Mouse (Mus musculus): ENCODE results near the gene Trim13. TPM values are rescaled to one million over a fixed set of nuclear protein-coding genes. Genes with fewer than 3 reads are reported as not detected.

Gene Trim13
- polyA plus RNA-seq (2012), result 0.06 and 0.19 TPM in 2 replicates

GRCm38 (mm10) chr14:61597968-61598367, at the start of gene Trim13:
Gene Trim13 (plus strand): TSS chr14:61598247.
- no peak for TF ChIP-seq GATA1 (IDR thresholded peaks at IDR 0.05; ENCODE audit: low read length)

GRCm38 (mm10) chr14:61548614-61549013, 49.4 kb upstream of the Trim13 start:
- TF ChIP-seq GATA1 (IDR thresholded peaks at IDR 0.05; ENCODE audit: low read length), result no peak

- TF ChIP-seq GATA1 (IDR thresholded peaks at IDR 0.05; ENCODE audit: low read length), result no peak
Measured at GRCm38 (mm10) chr14:61555931-61556288, 42.1 kb upstream of the Trim13 start.

- TF ChIP-seq GATA1 (IDR thresholded peaks at IDR 0.05; ENCODE audit: low read length), result no peak
Measured at GRCm38 (mm10) chr14:61556289-61557147, 41.5 kb upstream of the Trim13 start, which contains the start of gene Spryd7. Gene Spryd7 (minus strand): TSS chr14:61556886.

DNA sequence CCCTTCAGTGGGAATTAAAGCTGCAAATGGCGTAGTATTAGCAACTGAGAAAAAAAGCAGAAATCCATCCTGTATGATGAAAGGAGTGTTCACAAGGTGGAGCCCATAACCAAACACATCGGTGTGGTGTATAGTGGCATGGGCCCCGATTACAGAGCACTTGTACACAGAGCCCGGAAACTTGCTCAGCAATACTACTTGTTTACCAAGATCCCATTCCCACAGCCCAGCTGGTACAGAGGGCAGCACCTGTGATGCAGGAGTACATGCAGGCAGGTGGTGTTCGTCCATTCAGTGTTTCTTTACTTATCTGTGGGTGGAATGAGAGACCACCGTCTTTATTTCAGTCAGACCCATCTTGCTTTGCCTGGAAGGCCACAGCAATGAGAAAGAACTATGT, 39.1 kb upstream of the Trim13 start:
- TF ChIP-seq GATA1 (IDR thresholded peaks at IDR 0.05; ENCODE audit: low read length), result no peak

DNA sequence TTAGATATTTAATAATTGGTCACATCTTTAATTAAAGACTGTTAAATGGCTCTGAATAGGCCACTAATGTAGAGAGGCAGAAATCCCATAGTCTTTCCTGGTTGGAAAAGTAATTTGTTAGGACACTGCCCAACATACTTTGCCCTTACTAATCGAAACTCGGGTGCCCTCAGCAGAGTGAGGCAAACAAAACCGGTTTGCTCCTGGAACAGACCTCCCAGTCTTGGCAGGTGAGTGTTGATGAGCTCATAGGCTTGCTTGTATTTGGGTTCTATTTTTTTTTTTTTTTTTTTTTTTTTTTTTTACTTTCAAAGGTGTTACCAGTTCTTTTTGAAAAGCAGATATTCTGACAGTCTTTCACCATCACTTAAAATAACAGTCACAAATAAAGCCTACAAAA, 38.2 kb upstream of the Trim13 start:
- no peak for TF ChIP-seq GATA1 (IDR thresholded peaks at IDR 0.05; ENCODE audit: low read length)

DNA sequence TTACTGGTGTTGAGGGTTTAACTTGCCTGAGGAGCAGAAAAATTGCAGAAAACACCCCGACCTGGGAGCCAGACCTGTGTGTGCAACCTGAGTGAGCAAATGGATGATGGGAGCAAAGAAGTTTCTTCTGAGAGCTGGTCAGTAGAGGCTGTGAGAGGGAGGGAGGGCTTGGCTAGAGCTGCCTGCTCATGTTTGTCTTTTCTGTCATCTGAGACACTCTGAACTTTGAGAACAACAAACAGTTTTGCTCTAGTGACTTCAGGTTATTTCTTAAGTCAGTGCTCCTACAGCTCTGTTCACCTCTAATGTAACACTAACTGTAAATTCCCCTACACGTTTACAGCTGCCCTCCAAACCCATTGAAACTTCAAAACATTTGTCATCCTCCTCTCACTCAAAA, 28.7 kb upstream of the Trim13 start:
- TF ChIP-seq GATA1 (IDR thresholded peaks at IDR 0.05; ENCODE audit: low read length), result no peak

GRCm38 (mm10) chr14:61571366-61571765, 26.7 kb upstream of the Trim13 start:
- no peak for TF ChIP-seq GATA1 (IDR thresholded peaks at IDR 0.05; ENCODE audit: low read length)

GRCm38 (mm10) chr14:61572131-61572530, 25.9 kb upstream of the Trim13 start:
- TF ChIP-seq GATA1 (IDR thresholded peaks at IDR 0.05; ENCODE audit: low read length), result no peak

GRCm38 (mm10) chr14:61575066-61575465, 23.0 kb upstream of the Trim13 start:
- TF ChIP-seq GATA1 (IDR thresholded peaks at IDR 0.05; ENCODE audit: low read length), result no peak

- TF ChIP-seq GATA1 (IDR thresholded peaks at IDR 0.05; ENCODE audit: low read length), result no peak
Measured at GRCm38 (mm10) chr14:61575941-61576340, 22.1 kb upstream of the Trim13 start.

GRCm38 (mm10) chr14:61589288-61590065, 8.6 kb upstream of the Trim13 start:
- TF ChIP-seq GATA1 (IDR thresholded peaks at IDR 0.05; ENCODE audit: low read length), result no peak

DNA sequence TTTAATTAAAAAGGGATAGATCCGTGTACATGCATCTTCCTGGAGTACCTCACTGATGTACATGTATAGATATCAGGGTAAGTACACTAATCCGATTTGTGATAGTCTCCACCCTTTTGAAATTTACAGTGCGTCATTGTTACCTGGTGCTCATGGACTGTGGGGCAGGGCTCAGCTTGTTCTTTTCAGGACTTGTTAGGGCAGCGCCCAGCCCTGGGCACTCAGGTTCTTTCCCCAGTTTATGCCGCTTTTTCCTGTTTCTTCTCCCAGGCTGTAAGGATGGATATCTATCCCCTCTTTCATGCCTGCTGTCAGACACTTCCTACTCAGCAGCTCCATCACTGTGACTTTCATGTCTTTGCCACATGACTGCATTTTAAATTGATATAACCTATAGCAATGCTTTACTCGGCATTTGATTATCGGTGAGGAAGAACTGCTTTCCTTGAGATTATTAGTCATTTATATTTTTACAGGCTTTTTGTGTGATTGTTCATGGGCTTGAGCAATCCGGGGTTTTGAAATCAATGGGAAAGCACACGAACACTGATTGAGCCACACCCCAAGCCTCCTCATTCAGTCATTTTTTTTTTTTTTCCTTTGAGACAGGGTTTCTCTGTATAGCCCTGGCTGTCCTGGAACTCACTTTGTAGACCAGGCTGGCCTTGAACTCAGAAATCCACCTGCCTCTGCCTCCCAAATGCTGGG, 1.2 kb upstream of the Trim13 start:
- no peak for TF ChIP-seq GATA1 (IDR thresholded peaks at IDR 0.05; ENCODE audit: low read length)

DNA sequence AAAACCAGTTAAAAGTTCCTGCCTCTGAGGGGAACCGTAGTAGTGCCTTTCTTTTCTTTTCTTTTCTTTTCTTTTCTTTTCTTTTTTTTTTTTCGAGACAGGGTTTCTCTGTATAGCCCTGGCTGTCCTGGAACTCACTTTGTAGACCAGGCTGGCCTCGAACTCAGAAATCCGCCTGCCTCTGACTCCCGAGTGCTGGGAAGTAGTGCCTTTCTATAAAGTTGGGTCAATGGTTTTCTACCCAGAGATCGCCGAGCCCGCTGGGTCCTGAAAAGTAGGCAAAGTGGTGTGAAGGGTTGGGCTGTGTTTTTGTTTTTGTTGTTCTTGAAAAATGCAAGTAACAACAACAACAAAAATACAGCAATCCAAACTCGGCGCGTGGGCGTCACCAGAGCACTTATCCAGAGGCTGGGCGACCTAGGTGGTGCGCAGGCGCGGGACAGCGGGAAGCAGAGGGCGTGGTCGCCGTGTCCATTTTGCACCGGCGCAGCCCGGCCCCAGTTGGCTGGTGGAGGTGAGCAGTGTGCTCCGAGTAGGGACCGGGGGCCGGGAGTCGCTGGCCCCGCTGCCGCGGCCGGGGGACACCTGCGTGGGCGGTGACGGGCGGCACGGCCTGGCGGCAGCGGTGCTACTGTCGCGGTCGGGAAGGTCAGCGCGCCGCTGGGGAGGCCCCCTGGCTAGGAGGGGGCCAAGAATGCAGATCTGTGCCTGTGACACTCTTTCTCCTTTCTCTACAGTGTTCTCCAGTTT, 1.2 kb downstream of the Trim13 start:
- TF ChIP-seq GATA1 (IDR thresholded peaks at IDR 0.05; ENCODE audit: low read length), result no peak

DNA sequence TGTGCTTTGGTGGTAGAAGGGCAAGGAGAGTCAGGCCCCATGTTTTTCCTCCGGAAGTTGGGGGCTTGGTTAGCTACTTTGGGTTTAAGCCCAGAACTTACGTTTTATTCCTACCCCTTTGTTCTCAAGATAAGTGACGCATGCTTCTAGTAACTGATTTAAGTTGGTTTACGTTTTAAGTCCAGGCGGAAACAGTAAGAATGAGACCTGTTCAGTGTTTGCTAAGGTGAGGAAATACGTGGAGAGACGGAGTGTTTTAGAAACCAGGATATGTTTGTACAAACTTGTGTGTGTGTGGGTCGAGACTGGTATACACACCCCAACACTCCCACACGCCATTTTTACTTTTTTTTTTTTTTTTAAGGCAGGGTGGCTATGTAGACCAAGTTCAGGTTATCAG, 3.3 kb downstream of the Trim13 start:
- TF ChIP-seq GATA1 (IDR thresholded peaks at IDR 0.05; ENCODE audit: low read length), result no peak
